Mouse (Mus musculus) heart, postnatal 25 days (tissue): Measurements from ENCODE around the gene Tln2. TPM values are rescaled to one million over a fixed set of nuclear protein-coding genes. Genes with fewer than 3 reads are reported as not detected.

Source experiments
- DNase-seq: peaks from one replicate; pipeline ENCODE4 v3.0.0; 2022; ENCODE audit warnings: low spot score
- intact Hi-C: fragments of 180-260 bp; cut with DNase I; formaldehyde crosslinking; loops from one replicate; pipeline ENCODE4 v1.15.1; 2025
- total RNA-seq, 2 experiments: library from RNA; stranded (reverse); gene quantifications; 2 replicates each; pipeline ENCODE4 v1.2.3; 2021

Gene Tln2
- total RNA-seq, 2 experiments from 2014 or later = 89.4 to 91.5 TPM

DNA sequence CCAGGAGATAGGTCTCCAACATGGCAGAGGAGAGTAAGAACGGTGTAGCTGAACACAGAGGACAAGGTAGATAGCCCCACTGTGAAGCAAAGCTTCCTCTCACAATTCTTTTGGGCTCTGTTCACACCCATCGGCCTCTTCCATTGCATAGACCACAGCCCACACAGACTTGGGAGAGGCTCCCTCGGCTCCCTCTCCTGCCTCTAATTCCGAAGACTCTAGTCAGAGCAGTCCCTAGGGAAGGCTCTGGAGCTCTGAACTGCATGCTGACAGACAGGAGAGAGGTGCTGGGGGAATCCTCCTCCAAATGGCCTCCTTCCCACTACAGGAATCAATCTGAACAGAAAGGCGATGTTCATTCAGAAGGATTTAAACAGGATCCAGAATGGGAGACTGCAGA lies 72.9 kb downstream of the Tln2 start:
- DNase-seq = no peak
- intact Hi-C loops = no loop called here

DNA sequence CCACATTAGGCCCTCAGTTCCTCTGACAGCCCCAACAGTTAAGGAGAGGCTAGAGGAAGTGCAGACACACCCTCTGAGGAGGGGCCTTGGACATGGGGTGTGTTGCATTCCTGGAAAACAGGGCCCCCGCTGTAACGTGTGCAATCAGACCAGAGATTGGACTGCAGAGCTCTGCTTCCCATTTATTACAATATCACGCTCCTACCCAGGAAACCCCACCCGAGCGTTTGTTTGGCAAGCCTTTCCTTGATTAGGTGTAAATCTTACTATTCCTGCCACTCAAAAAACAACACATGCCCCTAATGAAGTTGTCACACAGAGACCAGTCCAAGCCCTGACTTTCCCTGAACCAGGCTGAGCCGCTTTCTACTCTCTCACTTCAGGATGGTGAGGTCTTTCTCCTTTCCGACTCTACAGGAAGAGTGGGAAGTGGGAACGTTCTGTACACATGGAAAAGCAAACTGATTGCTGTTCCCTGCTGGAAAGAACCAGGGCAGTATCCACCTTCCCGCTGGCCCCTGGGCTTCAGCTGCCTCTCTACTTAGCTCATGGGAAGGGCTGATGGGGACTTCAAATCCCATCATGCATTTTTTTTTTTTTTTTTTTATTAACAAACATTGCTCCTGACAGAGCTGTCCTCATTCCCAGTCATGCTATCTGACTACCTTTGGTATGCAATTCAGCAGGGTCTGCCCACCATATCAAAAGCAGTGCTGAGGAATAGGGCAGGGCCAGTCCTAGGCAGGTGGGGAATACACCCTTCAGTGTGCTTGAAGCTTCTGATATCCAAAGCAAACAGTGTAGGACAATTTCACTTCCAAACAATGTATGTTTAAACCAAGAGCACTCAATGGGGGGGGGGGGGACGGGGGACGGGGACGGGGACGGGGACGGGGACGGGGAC lies 74.1 kb downstream of the Tln2 start:
- peak; percentile 50 for DNase-seq
- intact Hi-C loops = no loop called here

DNA sequence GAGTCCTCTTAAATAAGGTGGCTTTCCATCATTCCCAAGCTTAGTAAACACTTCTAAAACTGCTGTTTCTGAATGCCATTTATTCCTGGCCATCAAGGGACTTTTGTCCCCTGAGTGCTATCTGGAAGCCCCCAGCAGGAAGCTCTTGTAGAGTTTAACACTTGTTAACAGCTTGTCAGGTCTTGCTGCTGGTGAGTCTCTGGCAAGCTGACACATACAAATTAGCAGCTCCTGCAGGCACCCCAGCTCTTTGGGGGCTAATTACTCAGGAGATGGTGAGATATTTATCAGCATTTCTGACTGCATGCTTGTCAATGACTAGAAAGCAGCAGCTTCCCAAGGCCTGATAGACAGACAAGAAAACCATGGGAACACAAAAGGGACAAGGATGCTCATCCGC lies 77.2 kb downstream of the Tln2 start:
- DNase-seq = no peak
- intact Hi-C loops = no loop called here

DNA sequence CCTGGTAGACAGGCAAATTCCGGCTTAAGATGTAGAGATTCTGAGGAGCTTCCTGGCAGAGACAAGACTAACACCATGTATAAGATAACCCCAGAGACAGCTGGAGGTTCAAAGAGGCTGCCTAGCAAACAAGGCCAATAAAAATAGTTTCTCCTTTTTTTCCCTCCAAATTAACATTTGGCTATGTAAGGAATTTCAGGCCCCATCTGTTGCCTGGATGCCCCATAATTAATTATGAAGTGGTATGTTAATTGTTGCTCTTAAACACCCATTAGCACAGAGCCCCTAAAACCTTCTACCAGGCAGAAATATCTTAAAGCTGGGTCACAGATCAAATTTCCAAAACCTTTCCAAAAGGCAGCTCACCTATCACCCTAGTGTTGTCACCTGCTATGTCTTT lies 77.7 kb downstream of the Tln2 start:
- intact Hi-C loops = no loop called here
- DNase-seq = no peak

DNA sequence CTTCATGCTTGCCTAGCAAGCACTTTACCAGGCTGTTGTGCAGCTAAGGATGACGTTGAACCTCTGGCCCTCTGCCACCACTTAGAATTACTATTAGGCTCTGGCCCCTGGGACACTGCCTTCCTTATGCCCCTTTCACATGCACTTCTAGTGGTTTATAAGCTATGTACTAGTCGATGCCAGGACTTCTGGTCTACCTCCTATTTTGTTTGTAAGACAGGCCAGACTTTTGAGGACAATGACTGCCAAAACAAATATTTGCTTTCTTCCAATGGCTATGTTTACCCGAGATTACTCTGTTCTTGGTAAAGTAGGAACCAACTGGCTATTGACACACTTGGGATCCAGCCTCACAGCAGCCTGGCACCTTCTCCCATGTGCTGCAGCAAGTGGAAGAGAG lies 82.1 kb downstream of the Tln2 start:
- DNase-seq = no peak
- intact Hi-C loops = no loop called here

GRCm38 (mm10) chr9:67476184-67476583 lies 83.3 kb downstream of the Tln2 start:
- intact Hi-C loops = no loop called here
- DNase-seq = no peak

DNA sequence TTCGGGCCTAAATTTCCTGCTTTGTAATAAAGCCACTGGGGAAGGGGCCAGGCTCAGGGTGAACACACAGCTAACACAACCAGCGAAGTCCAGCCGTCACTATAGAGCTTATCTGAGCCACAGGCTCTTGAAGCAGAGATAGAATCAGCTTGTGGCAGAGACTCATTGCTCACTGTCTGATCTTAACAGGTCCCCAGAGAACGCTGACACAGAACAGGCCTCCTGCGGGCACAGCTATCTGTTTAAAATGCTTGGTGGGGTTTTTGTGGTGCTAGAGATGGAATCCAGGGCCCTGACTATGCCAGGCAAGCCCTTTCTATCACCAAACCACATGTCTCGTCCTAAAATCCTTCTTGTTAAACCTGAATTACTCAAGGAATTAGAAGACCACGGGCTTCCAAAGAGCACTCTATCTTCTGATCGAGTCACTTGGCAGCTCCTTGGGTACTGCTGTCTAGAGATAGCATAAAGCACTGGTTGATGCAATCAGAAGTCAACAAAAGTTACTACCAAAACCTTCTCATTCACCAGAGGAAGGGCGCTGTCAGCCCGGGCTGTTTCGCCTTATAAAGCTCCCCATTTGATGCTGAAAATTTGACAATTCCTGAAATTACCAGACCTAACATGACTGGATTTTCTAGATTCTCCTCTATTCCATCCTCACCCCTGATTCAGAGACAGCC lies 95.9 kb downstream of the Tln2 start:
- intact Hi-C loops = no loop called here
- DNase-seq = no peak

DNA sequence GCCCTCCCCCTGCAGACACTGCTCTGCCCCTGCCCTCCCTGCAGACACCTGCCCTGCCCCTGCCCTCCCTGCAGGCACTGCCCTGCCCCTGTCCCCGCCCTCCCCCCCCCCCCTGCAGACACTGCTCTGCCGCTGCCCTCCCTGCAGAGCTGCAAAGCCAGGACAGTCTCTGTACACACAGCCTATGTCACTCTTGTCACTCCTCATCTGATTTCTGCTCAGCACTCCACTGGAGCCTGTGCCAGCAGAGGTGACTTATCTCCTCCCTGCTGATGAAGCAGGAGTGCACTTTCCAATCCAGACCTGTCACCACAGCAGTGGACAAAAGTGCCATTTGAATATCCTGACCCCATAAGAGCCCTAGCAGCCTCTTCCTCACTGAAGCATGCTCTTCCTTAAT lies 118.0 kb downstream of the Tln2 start:
- intact Hi-C loops = no loop called here
- DNase-seq = no peak

GRCm38 (mm10) chr9:67437511-67437910 lies 122.0 kb downstream of the Tln2 start:
- intact Hi-C loops = no loop called here
- DNase-seq = no peak

DNA sequence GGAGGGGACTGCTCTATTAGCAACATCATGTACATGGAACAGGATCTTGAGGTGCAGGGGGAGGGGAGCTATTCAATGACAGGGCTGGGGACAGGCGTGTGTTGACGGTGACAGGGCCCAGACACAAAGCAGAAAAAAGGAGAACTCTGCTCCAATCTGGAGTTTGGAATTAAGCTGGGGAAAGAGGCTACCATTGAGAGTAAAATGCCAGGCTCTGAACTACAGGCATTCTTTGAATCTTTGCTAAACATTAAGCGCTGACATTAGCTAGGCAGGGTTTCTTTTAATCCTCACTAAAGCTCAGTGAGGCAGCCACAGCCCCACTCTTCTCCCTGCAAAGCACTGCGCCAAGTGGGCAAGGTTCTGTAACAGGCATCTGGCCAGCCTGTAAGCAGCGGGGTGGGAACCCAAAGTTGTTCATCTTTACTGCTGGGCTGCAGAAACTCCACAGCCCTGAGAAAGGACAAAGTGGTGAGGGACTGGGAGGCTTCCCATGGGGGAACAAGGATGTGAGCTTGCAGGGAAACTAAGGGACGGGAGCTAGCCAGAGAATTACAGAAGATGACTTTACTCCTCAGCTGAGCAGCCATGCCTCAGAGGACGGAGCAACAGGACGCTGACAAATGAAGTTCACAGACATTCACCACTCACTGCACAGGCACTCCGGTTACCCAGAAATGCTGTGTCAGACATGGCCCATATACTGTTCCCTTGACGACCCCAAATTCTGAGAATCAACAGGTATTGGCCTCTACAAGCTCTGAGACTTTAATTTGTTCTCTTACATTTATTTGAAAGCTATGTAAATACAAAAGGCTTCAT lies 124.0 kb downstream of the Tln2 start:
- intact Hi-C loops = no loop called here
- DNase-seq = no peak

DNA sequence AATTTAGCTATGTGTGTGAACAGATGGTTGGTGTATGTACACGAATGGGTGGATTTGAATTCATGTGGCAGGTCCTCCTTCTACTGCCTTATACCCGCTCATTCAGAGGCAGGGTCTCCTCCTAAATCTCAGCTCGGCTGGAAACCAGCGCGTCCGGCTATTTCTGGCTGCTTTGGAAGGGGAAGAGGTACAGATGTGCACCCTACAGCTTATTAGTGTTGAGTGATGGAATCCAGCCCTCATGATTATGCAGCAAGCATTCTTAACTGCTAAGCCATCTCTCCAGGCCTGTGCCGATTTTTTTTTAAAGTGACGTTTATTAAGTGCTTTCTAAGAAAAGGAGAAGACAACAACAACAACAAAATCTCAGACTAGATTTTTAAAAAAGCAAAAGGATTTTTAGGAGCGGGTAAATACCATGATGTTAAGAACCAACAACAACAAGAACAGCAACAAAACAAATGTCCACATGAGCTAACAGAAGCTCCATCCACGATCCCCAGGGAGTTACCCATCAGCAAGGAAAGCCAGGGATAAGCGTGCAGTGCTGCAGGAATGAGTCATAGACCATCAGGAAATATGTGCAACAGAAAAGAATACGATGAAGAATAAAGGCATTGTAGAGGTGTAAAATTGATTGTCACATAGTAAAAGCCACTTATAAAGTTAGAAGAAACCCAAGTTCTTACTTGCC lies 130.2 kb downstream of the Tln2 start:
- DNase-seq = no peak
- intact Hi-C loops = no loop called here

DNA sequence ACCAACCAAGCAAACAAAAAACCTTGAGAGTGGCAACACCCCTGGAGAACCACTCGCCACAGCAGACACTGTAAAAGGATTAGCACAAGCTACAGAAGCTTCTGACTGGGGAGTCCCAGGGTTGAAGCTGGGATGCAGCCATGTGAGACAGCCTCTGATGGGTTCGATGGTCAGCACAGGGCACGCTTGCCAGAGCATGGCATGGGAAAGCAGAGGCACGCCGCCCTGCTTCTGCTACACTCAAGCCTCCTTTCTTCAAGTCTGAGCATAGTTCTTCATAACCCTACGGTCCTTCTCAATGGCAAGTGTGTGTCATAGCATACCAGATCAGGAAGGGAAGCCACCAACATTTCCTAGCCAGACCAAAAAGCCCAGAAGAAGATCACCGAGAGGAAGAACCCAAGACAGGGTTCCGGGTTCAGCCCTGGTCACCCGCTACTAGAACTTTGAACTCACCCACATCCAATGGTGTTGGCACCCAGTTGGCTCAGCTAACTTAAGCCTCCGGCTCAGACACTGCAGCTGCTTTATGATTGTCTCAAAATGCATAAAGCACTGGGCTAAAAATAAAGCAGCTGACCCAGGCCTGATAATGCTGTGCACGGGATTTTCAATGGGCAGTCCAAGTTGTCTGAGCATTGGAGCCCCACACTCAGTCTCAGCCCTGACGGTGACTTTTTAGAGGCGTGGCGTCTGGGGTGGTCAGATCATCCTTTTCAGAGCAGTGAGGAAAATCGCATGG lies 131.0 kb downstream of the Tln2 start:
- intact Hi-C loops = no loop called here

GRCm38 (mm10) chr9:67426304-67426703 lies 133.2 kb downstream of the Tln2 start:
- no peak for DNase-seq
- intact Hi-C loops = no loop called here

More for the DNA sequence above, 131.0 kb downstream of the Tln2 start:
- no peak for DNase-seq

DNA sequence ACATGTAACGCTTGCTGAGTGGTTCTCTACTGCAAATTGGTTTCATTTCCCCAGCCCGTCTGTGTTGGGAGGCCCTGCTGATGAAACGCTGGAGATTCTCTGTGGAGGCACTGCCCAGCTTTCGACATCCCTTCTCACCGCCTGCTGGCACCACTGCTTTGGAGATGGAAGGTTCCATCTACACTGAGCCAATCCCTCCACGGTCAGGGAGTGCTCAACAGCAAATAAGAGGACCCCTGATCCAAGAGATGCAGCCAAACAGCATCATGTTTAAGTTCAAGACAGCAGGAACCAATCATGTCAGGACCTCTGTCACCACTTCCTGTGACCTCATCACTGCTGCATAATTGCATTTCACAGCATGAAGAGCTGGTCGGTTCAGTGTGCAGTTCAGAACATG lies 135.4 kb downstream of the Tln2 start:
- intact Hi-C loops = no loop called here

GRCm38 (mm10) chr9:67418092-67418491 lies 141.4 kb downstream of the Tln2 start:
- intact Hi-C loops = no loop called here

More for the DNA sequence above, 135.4 kb downstream of the Tln2 start:
- no peak for DNase-seq

GRCm38 (mm10) chr9:67410667-67411066 lies 148.8 kb downstream of the Tln2 start:
- no peak for DNase-seq
- intact Hi-C loops = no loop called here

More at GRCm38 (mm10) chr9:67418092-67418491, 141.4 kb downstream of the Tln2 start:
- DNase-seq = no peak

DNA sequence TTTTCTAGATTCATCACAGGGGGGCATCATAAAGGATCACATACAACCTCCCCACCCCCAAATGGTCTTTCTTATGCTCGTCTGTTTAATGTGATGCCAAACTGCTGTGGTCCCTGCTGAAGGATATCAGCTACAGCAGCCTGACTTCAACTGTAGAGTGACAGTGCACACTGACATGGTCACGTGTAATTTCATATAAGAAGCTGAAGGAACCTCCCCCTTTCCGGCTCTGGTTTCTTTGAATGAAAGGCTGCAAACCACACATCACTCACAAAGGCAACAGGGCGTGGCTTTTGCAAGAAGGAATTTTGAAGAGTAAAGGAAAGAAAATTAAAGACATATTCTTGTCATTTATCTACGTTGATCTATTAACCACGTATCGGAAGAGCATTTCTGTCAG lies 154.8 kb downstream of the Tln2 start:
- DNase-seq = no peak
- intact Hi-C loops = no loop called here

DNA sequence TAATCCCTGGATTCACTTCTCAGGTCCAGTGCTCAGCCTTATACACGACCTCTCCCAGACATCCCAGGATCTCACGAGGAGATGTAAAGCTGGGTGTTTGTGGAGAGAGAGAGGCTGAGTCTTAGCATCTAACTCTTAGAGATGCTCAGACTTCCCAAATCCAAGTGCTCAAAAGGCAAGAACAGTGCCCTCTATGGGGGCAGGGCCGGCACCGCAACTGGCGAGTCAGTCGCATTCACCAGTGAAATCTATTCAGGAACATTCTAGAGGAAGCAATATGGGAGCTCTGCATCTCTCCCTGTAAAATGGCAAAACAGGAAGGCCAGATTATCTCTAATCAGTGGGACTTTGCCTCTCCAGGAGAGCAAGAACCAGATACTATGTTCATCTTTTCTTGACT lies 159.9 kb downstream of the Tln2 start:
- intact Hi-C loops = no loop called here
- no peak for DNase-seq

DNA sequence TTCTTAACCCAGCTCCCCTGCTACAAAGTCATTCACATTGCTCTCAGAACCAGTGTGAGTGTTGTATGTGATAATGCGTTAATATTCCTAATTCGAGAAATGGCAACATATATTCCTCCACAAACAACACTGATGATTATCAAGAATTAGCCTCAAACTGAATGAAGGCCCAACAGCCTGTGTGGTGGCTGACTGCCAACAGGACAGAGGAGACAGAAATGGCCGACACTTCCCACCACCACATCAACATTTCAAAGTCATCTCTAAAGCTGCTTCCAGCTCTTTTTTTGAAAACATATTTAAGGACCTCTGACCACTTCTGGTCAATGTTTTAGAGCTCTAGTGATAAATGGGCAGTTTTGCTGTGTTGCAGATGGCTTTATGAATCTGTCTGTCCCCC lies 161.7 kb downstream of the Tln2 start:
- no peak for DNase-seq
- intact Hi-C loops = no loop called here
